Mouse (Mus musculus) ovary, postnatal 10 days (tissue): ENCODE data around the gene Ccn2.

Source experiments
- DNase-seq: peaks from one replicate; pipeline ENCODE4 v3.0.0; 2022; ENCODE audit warnings: low spot score

Gene Ccn2

DNA sequence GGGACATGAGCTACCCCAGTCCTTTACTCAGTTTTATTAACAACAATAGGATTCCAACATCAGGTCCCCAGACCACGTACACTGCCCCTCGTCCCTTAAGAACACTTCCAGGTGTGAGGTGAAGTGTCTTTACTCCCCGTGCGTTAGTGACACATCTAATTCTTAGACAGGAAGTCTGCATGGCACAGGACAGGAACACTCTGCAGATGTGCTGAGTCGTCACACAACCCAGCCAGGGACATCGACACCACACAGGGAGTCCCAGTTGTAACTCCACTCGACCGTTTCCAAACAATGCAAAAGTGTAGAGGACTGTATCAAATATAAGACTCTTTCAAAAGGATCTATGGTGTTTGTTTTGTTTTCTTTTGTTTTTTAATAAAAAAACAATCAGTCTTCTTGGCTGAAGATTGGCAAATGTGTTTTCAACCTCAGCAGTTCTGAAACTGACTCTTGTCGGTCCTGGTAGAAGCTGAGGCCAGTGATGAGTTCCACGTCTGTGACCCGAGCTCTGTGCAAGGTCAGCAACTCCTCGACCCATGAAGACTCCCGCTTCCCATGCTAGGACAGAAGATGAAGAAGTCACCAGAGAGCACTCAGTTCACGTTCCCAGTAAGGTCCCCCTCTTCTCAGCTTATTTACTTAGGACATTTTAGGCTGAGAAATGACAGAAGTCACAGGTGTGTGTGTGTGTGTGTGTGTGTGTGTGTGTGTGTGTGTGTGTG is 46.3 kb downstream of the Ccn2 start:
- no peak for DNase-seq

DNA sequence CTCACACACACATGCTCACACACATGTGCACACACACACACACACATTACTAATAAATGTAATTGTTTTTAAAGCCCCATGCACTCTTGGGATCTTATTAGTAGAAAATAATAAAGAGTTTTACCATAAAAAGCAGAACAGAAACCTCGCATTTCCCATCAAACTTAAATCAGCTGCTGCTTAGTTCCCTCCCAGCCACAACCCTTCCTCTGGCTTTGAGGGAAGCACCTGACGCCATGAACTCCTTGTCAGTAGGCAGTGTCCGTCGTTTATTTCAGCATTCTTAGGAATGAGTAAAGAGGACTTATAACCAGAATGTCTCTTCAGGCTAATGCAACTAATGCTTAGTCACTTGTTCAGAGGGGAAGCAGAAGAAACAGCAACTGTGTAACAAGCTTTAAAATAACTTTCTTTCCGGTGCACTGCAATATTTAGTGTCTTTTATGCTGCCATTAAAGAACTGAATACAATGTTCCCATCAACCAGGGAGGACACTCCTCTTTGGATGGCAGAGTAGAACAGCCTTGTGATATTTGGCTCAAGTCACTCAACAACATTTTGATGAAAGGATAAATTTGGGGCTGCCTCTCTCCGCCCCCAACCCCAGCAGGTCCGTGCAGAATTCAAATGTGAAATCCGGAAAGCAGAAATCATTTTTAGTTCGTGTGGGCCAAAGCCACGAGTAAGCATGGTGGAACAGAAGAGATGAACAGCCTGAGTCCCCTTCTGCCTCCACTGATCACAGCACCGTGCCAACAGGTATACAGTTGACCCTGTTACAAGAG is 47.7 kb downstream of the Ccn2 start:
- DNase-seq: no peak

- no peak for DNase-seq
Measured at GRCm38 (mm10) chr10:24645169-24645568, 49.9 kb downstream of the Ccn2 start.
